Mouse (Mus musculus) right cerebral cortex, postnatal 10 days (tissue): Measurements from ENCODE around the gene Ptchd3.

Experiments used
- DNase-seq, 2 experiments: peaks; one replicate each; pipeline ENCODE4 v3.0.0; 2021; ENCODE audit warnings: low spot score in 2 of 2

The Ptchd3 gene

GRCm38 (mm10) chr11:121829947-121830346, at the start of gene Ptchd3:
Ptchd3 (plus strand) TSS chr11:121830247.
- no peak for DNase-seq

- DNase-seq: no peak
Measured at GRCm38 (mm10) chr11:121781831-121782230, 48.2 kb upstream of the Ptchd3 start.

GRCm38 (mm10) chr11:121787456-121787855, 42.6 kb upstream of the Ptchd3 start:
- no peak for DNase-seq

- DNase-seq: no peak
Measured at GRCm38 (mm10) chr11:121789566-121789965, 40.5 kb upstream of the Ptchd3 start.

GRCm38 (mm10) chr11:121790671-121791094, 39.4 kb upstream of the Ptchd3 start:
- DNase-seq: no peak

GRCm38 (mm10) chr11:121791446-121791845, 38.6 kb upstream of the Ptchd3 start:
- DNase-seq: no peak

- DNase-seq: no peak
Measured at GRCm38 (mm10) chr11:121791991-121792390, 38.1 kb upstream of the Ptchd3 start.

GRCm38 (mm10) chr11:121793530-121793929, 36.5 kb upstream of the Ptchd3 start:
- DNase-seq: no peak

- DNase-seq: no peak
Measured at GRCm38 (mm10) chr11:121794186-121794585, 35.9 kb upstream of the Ptchd3 start.

GRCm38 (mm10) chr11:121794591-121795199, 35.4 kb upstream of the Ptchd3 start:
- no peak for DNase-seq

- DNase-seq: no peak
Measured at GRCm38 (mm10) chr11:121795978-121796377, 34.1 kb upstream of the Ptchd3 start.

- no peak for DNase-seq
Measured at GRCm38 (mm10) chr11:121798591-121798990, 31.5 kb upstream of the Ptchd3 start.

- no peak for DNase-seq
Measured at GRCm38 (mm10) chr11:121799746-121800299, 30.2 kb upstream of the Ptchd3 start.

- no peak for DNase-seq
Measured at GRCm38 (mm10) chr11:121802743-121803142, 27.3 kb upstream of the Ptchd3 start.

GRCm38 (mm10) chr11:121804258-121805027, 25.6 kb upstream of the Ptchd3 start:
- no peak for DNase-seq

- DNase-seq: peak; percentile 84 to 90
Measured at GRCm38 (mm10) chr11:121808204-121808852, 21.7 kb upstream of the Ptchd3 start.

GRCm38 (mm10) chr11:121808866-121809265, 21.2 kb upstream of the Ptchd3 start:
- DNase-seq: no peak

GRCm38 (mm10) chr11:121845923-121846322, 15.9 kb downstream of the Ptchd3 start:
- peak; percentile 22 to 25 for DNase-seq

GRCm38 (mm10) chr11:121847790-121848299, 17.8 kb downstream of the Ptchd3 start:
- peak; percentile 92 to 97 for DNase-seq
